Mouse (Mus musculus) neutrophil, adult 5-6 weeks (primary cell): ENCODE measurements around the gene Fmo6. TPM values are rescaled to one million over a fixed set of nuclear protein-coding genes. Genes with fewer than 3 reads are reported as not detected.

Experiments used
- ATAC-seq: fragments of 151-379, 151-347 bp; 2 replicates; pipeline ENCODE4 v1.8.0; 2017; ENCODE audit warnings: mild to moderate bottlenecking, moderate TSS enrichment; ENCODE audit not compliant: insufficient number of reproducible peaks, poor library complexity, low FRiP score, severe bottlenecking; ENCODE audit errors: extremely low read depth
- total RNA-seq: library from RNA; stranded (forward); fragments of 200-1000 nt; gene quantifications from 2 replicates; pipeline ENCODE4 v1.2.3, GENCODE M21; 2017

The Fmo6 gene
- total RNA-seq: not detected in 2 replicates

GRCm38 (mm10) chr1:162937415-162937814 is at the start of gene Fmo6:
Gene Fmo6 (minus strand): TSS chr1:162937515.
- ATAC-seq: no peak

GRCm38 (mm10) chr1:162986777-162987176 is 49.5 kb upstream of the Fmo6 start:
- ATAC-seq: no peak

- no peak for ATAC-seq
Measured at GRCm38 (mm10) chr1:162986121-162986748, 48.9 kb upstream of the Fmo6 start.

- no peak for ATAC-seq
Measured at GRCm38 (mm10) chr1:162984428-162984827, 47.1 kb upstream of the Fmo6 start, which contains the start of gene Fmo3. Gene Fmo3 (minus strand): TSS chr1:162984528.

GRCm38 (mm10) chr1:162963556-162963955 is 26.2 kb upstream of the Fmo6 start:
- ATAC-seq: no peak

- no peak for ATAC-seq
Measured at GRCm38 (mm10) chr1:162957422-162957821, 20.1 kb upstream of the Fmo6 start.

GRCm38 (mm10) chr1:162953079-162953478 is 15.8 kb upstream of the Fmo6 start:
- no peak for ATAC-seq

GRCm38 (mm10) chr1:162949763-162950162 is 12.4 kb upstream of the Fmo6 start:
- no peak for ATAC-seq

GRCm38 (mm10) chr1:162947934-162948333 is 10.6 kb upstream of the Fmo6 start:
- ATAC-seq: no peak

- ATAC-seq: no peak
Measured at GRCm38 (mm10) chr1:162946837-162947558, 9.7 kb upstream of the Fmo6 start.

GRCm38 (mm10) chr1:162943700-162944099 is 6.4 kb upstream of the Fmo6 start:
- no peak for ATAC-seq

GRCm38 (mm10) chr1:162938696-162939351 is 1.5 kb upstream of the Fmo6 start:
- ATAC-seq: no peak

GRCm38 (mm10) chr1:162937970-162938695 is 818 bp upstream of the Fmo6 start:
- no peak for ATAC-seq

GRCm38 (mm10) chr1:162934374-162935012 is 2.8 kb downstream of the Fmo6 start:
- ATAC-seq: no peak

GRCm38 (mm10) chr1:162932386-162932785 is 4.9 kb downstream of the Fmo6 start:
- ATAC-seq: no peak

GRCm38 (mm10) chr1:162931880-162932279 is 5.4 kb downstream of the Fmo6 start:
- ATAC-seq: no peak

- no peak for ATAC-seq
Measured at GRCm38 (mm10) chr1:162931310-162931875, 5.9 kb downstream of the Fmo6 start.

- no peak for ATAC-seq
Measured at GRCm38 (mm10) chr1:162930631-162931030, 6.7 kb downstream of the Fmo6 start.

- no peak for ATAC-seq
Measured at GRCm38 (mm10) chr1:162929146-162929545, 8.2 kb downstream of the Fmo6 start.
